Mouse (Mus musculus) hindbrain, embryonic 15.5 days (tissue): Measurements from ENCODE around the gene Olfr978. TPM values are rescaled to one million over a fixed set of nuclear protein-coding genes. Genes with fewer than 3 reads are reported as not detected.
"Not testable (repeated sequence)": the region's sequence is repeated elsewhere in the genome, so short reads cannot be mapped to it uniquely, and the experiment has no call there.

Experiments used
- ATAC-seq: fragments of 200-750 bp; cut with Nextera tagmentation; 2 replicates; pipeline ENCODE4 v1.8.0; 2017; ENCODE audit warnings: low read depth, moderate number of reproducible peaks, moderate TSS enrichment; ENCODE audit not compliant: low FRiP score
- H3K27ac ChIP-seq: fragments of 300-500 bp; sonication (generic); replicated peaks from 2 replicates; pipeline ENCODE4 v1.5.1; 2015; ENCODE audit warnings: mild to moderate bottlenecking, inconsistent platforms
- H3K27me3 ChIP-seq: fragments of 300-500 bp; sonication (generic); 2 replicates; pipeline ENCODE4 v1.6.1; 2015; ENCODE audit warnings: control low read depth, inconsistent platforms
- H3K36me3 ChIP-seq: fragments of 300-500 bp; sonication (generic); 2 replicates; pipeline ENCODE4 v1.6.1; 2015; ENCODE audit warnings: control low read depth, inconsistent platforms
- H3K4me1 ChIP-seq: fragments of 300-500 bp; sonication (generic); replicated peaks from 2 replicates; pipeline ENCODE4 v1.6.1; 2015; ENCODE audit warnings: control low read depth, inconsistent platforms
- H3K4me2 ChIP-seq: fragments of 300-500 bp; sonication (generic); 2 replicates; pipeline ENCODE4 v1.6.1; 2015; ENCODE audit warnings: moderate library complexity, mild to moderate bottlenecking, inconsistent platforms
- H3K4me3 ChIP-seq: fragments of 300-500 bp; sonication (generic); 2 replicates; pipeline ENCODE4 v1.5.1; 2015; ENCODE audit warnings: mild to moderate bottlenecking, inconsistent platforms
- H3K9ac ChIP-seq: fragments of 300-500 bp; sonication (generic); 2 replicates; pipeline ENCODE4 v1.6.1; 2015; ENCODE audit warnings: inconsistent platforms
- H3K9me3 ChIP-seq: fragments of 300-500 bp; sonication (generic); 2 replicates; pipeline ENCODE4 v1.6.1; 2016; ENCODE audit warnings: control low read depth, inconsistent platforms
- WGBS: fragments of 180-500 bp; shearing (Covaris S2); methylation state at CpG from one replicate; pipeline ENCODE4 v1.1.7; 2015; 5-methylcytosine and 5-hydroxymethylcytosine counted together
- polyA plus RNA-seq: library from polyadenylated mRNA; unstranded; fragments of >200 nt; fragmentation: Nextera tagmentation; extraction: Ambion mirVana; gene quantifications from 2 replicates; pipeline ENCODE4 v1.2.1, GENCODE M21; 2015

Gene Olfr978
- not detected in 2 replicates for polyA plus RNA-seq

DNA sequence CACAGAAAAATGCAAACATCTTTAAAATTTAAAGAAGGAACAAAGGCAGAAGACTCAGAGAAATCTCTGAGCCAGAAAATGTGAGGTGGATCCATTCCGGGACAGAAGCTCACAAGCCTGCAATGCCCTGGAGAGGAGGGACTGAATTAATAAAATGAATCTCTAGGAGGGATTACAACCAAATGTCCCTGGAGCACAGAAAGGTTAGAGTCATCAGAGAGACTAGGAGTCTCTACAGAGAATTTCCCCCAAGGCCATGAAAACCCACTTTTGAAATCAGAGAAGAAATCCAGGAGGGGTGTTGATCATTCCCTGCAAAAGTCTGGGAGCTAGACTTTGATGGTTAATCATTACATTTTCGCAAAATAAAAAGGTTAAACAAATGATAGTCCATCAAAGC, at the start of gene Olfr978:
Olfr978 (plus strand) TSS at position 301 of the 400 bp plus-strand sequence.
- WGBS, result 87% methylated on average over 2 of the region's 2 CpGs
- no peaks in the 10 kb centered on the region for H3K4me1 ChIP-seq
- no peaks in the 10 kb centered on the region for H3K9me3 ChIP-seq
- no peaks in the 10 kb centered on the region for H3K27me3 ChIP-seq
- no peak within 1 kb of the TSS for H3K4me2 ChIP-seq
- ATAC-seq, result no peak
- no peak within 1 kb of the TSS for H3K9ac ChIP-seq
- no peak within 1 kb of the TSS for H3K4me3 ChIP-seq
- no peak within 1 kb of the TSS for H3K27ac ChIP-seq
- no peaks in the 10 kb centered on the region for H3K36me3 ChIP-seq

DNA sequence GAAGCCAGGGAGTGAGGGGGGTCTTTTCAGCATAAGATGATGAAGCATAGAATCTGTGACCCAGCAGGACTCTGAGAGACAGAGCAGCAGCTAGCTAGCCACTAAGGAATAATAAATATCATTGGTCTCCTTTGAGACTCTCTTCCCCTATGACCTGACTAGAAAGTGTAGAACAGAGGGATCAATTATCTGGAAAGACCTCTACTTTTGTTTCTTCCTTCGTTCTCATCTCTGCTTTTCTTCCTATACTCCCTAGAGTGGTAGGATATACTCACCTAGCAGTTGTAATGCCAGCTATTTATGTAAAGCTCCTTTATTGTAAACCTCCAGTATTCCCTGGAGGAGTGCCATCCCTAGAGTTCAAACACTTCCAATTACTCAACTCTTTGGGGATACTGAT, 40.0 kb upstream of the Olfr978 start, which contains the start of gene Olfr975:
Olfr975 (minus strand) TSS at position 101 of the 400 bp plus-strand sequence.
- H3K9me3 ChIP-seq, result no peaks in the 10 kb centered on the region
- H3K4me2 ChIP-seq, result no peak within 1 kb of the TSS
- ATAC-seq, result no peak
- H3K4me1 ChIP-seq, result no peaks in the 10 kb centered on the region
- H3K4me3 ChIP-seq, result no peak within 1 kb of the TSS
- H3K27ac ChIP-seq, result no peak within 1 kb of the TSS
- WGBS, result 64% methylated on average over 1 of the region's 1 CpGs
- H3K27me3 ChIP-seq, result no peaks in the 10 kb centered on the region
- H3K36me3 ChIP-seq, result no peaks in the 10 kb centered on the region
- no peak within 1 kb of the TSS for H3K9ac ChIP-seq

DNA sequence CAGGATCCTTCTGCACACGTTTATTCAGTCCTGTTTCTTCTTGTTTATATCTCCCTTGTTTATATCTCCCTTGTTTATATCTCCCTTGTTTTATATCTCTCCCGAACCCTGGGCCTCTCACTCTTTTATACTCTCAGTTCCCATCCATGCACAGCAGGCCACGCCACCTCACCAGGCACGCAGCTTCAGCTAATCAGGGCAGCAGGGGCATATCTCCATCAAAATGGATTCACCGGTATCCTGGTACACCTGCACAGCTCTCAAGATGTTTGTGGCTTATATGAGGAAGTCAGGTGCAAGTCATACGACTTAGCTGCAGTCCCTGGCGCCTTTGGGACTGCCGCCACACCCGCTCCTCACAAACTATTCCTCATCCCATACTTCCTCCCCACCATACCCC, 30.9 kb upstream of the Olfr978 start, which contains the start of gene Olfr976:
Olfr976 (minus strand) TSS at position 101 of the 400 bp plus-strand sequence.
- H3K36me3 ChIP-seq, H3K9ac ChIP-seq, H3K27ac ChIP-seq, H3K4me1 ChIP-seq, H3K9me3 ChIP-seq, H3K27me3 ChIP-seq, ATAC-seq, H3K4me2 ChIP-seq, H3K4me3 ChIP-seq: not testable (repeated sequence)
- 90% methylated on average over 8 of the region's 9 CpGs for WGBS

DNA sequence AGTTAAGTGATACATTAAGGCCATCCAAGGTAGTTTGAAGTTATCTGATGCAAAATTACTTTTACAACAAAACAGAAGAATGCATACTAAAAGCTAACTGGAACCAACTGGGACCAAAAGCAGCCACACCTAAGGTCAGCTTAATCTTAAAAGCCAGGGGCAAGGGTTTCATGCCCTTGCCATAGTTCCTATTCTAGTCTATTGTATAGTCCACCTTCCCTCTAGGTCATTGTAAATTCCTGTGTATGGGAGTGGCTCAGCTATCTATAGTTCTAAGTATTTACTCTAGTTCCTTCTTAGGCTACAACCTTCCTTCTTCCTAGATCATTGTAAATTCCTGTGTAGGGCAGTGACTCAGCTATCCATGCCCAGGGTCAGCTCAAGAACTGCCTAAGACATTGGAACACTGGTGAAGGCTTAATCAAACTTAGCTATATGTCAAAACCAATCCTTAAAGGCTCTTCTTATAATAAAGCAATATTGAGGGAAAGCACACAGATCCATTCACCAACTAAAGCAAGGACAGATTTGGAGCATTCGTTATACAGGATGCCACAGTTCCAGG, 15.2 kb upstream of the Olfr978 start:
- not testable (repeated sequence) for H3K27ac ChIP-seq, H3K27me3 ChIP-seq, H3K4me3 ChIP-seq, ATAC-seq, H3K36me3 ChIP-seq, H3K4me2 ChIP-seq, H3K9ac ChIP-seq, H3K9me3 ChIP-seq, H3K4me1 ChIP-seq
- WGBS, result 93% methylated on average over 1 of the region's 1 CpGs

DNA sequence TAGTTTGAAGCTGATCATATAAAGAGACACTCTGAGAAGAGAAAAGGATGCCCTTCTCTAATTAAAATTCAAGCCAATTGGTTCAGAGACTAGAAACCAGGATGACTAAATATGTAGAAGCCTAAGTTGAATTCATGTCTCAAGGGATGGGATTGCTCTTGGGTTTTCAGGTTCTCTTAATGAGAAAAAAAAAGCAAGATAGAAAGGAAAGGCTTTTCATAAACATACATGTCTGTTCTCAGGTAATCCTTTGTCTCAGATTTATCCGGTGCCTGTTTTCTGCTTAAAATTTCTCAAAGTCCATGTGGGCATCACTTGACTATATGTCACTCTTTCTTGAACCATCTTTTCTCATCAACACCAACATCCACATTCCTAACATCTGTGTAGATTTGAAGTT, 11.5 kb downstream of the Olfr978 start, which contains the start of gene Olfr979:
Olfr979 (minus strand) TSS at position 101 of the 400 bp plus-strand sequence.
- Histone ChIP-seq H3K9ac (no peak within 1 kb of the TSS), H3K4me1 (no peaks in the 10 kb centered on the region), H3K9me3 (no peaks in the 10 kb centered on the region), H3K27ac (no peak within 1 kb of the TSS), H3K27me3 (no peaks in the 10 kb centered on the region), H3K36me3 (no peaks in the 10 kb centered on the region), H3K4me2 (no peak within 1 kb of the TSS), H3K4me3 (no peak within 1 kb of the TSS)
- WGBS, result 96% methylated on average over 1 of the region's 1 CpGs
- no peak for ATAC-seq

DNA sequence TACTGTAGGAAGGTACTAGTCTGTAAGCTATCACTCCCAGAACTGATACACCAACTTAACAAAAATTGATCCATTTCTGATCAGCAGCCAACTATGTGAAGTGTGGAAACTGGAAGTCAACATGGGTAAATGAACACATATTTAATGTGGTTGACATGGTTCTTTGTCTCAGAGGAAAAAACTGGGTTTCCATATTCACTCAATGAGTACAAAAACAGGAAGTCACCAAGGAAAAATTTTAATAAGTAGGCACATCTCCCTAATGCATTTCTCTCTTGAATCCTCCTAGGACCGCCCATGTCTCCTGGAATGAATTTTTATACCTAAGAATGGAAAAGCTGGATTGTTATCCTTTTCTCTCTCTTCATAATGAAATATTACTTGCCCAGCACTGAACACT, 17.6 kb downstream of the Olfr978 start, which contains the start of gene Olfr980:
Olfr980 (minus strand) TSS at position 101 of the 400 bp plus-strand sequence.
- H3K9me3 ChIP-seq, result no peaks in the 10 kb centered on the region
- WGBS, result 84% methylated on average over 1 of the region's 1 CpGs
- H3K27me3 ChIP-seq, result no peaks in the 10 kb centered on the region
- H3K4me2 ChIP-seq, result no peak within 1 kb of the TSS
- no peak within 1 kb of the TSS for H3K27ac ChIP-seq
- ATAC-seq, result no peak
- H3K36me3 ChIP-seq, result no peaks in the 10 kb centered on the region
- H3K4me3 ChIP-seq, result no peak within 1 kb of the TSS
- H3K4me1 ChIP-seq, result no peaks in the 10 kb centered on the region
- no peak within 1 kb of the TSS for H3K9ac ChIP-seq

DNA sequence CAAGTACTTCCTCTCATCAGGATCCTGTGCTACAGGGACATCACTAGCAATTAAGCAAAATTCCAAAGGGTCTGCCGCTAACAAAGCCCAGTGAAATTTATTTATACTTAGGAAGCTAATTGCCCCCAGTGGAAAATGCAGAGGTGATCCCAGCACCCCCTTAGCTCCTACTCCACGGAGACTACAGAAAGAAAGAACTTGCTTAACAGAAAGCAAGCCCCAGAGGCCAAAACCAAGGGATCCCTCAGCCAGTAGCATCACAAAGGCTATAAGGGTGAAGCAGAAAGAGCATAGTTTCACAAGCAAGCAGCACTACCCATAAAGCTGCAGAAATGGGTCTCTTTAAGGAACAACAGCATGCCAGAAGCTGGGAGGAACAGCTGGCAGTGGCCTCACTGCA, 29.3 kb downstream of the Olfr978 start, which contains the start of gene Olfr981:
Olfr981 (plus strand) TSS at position 301 of the 400 bp plus-strand sequence.
- 72% methylated on average over 2 of the region's 2 CpGs for WGBS
- Histone ChIP-seq H3K4me2 (no peak within 1 kb of the TSS), H3K4me3 (no peak within 1 kb of the TSS), H3K9ac (no peak within 1 kb of the TSS), H3K9me3 (no peaks in the 10 kb centered on the region), H3K27ac (no peak within 1 kb of the TSS), H3K4me1 (no peaks in the 10 kb centered on the region), H3K36me3 (no peaks in the 10 kb centered on the region), H3K27me3 (no peaks in the 10 kb centered on the region)
- ATAC-seq, result no peak

Other genes with a start within 250 kb of the Olfr978 start
- not detected in 2 replicates for gene Olfr967, start 245.9 kb upstream of the Olfr978 start, polyA plus RNA-seq
- not detected in 2 replicates for gene Olfr968, start 208.9 kb upstream of the Olfr978 start, polyA plus RNA-seq
- gene Olfr969, start 201.2 kb upstream of the Olfr978 start, polyA plus RNA-seq, result not detected in 2 replicates
- gene Olfr970, start 183.3 kb upstream of the Olfr978 start, polyA plus RNA-seq, result not detected in 2 replicates
- not detected in 2 replicates for gene Olfr971, start 155.2 kb upstream of the Olfr978 start, polyA plus RNA-seq
- gene Olfr972, start 125.7 kb upstream of the Olfr978 start, polyA plus RNA-seq, result not detected in 2 replicates
- gene Olfr229, start 84.8 kb upstream of the Olfr978 start, polyA plus RNA-seq, result not detected in 2 replicates
- not detected in 2 replicates for gene Olfr974, start 54.6 kb upstream of the Olfr978 start, polyA plus RNA-seq
- 0.05 TPM in 1 of 2 replicates, not detected in the other for gene Olfr975, start 40.1 kb upstream of the Olfr978 start, polyA plus RNA-seq
- not detected in 2 replicates for gene Olfr976, start 31.0 kb upstream of the Olfr978 start, polyA plus RNA-seq
- not detected in 2 replicates for gene Olfr979, start 11.4 kb downstream of the Olfr978 start, polyA plus RNA-seq
- gene Olfr980, start 17.5 kb downstream of the Olfr978 start, polyA plus RNA-seq, result not detected in 2 replicates
- not detected in 2 replicates for gene Olfr981, start 29.4 kb downstream of the Olfr978 start, polyA plus RNA-seq
- not detected in 2 replicates for gene Olfr982, start 81.7 kb downstream of the Olfr978 start, polyA plus RNA-seq
- not detected in 2 replicates for gene Olfr983, start 101.5 kb downstream of the Olfr978 start, polyA plus RNA-seq
- gene Olfr984, start 122.1 kb downstream of the Olfr978 start, polyA plus RNA-seq, result not detected in 2 replicates
- gene Olfr985, start 138.1 kb downstream of the Olfr978 start, polyA plus RNA-seq, result not detected in 2 replicates
- not detected in 2 replicates for gene Tmem225, start 156.0 kb downstream of the Olfr978 start, polyA plus RNA-seq
- not detected in 2 replicates for gene Olfr986, start 188.8 kb downstream of the Olfr978 start, polyA plus RNA-seq
- 10.3 and 10.9 TPM in 2 replicates for gene Zfp202, start 200.2 kb downstream of the Olfr978 start, polyA plus RNA-seq